8 mouse cellular contexts compared by ENCODE assay signal in the genomic region with DNA sequence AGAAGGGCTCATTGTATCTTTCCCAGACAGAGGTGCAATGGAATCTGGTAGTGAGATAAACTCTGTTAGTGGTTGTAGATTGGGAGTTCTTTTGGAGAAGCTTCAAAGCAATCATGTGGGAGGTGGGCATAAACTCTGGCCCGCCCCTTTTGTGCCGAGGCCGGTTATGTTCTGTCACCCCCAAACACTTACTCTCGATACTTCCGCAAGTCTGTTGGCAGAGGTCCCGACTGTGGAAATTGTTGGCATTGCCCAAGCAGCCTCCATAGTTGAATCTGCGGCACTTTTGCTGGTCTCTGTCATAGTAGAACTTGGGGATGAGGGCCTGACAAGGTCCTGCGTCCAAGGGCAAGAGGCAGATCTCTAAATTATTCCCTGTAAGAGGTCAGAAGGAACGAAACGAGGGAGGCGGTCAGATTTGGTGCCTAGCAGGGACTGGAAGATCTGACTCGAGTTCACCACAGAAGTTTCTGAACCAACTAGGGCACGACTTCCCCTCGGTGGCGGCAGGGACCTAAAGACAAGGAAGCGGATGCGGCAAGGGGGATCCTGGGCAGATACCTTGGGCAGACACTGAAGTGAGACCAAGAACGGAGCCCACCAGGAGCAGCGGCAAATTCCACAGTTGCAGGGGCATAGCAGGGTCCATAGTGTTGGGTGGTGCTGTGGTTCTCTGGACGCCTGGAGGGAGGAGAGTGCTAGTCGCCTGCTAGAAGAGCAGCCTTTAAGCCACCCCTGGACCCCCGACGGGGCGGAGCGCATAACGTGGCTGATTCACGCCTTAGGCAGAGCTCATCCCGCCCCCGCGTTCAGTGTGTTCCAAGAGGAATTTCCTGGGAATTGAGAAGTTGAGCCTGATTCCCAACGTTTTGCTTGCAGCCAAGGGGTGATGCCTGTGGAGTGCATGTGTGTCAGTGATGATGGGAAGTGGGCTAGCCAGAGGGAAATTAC. TPM values are rescaled to one million over a fixed set of nuclear protein-coding genes. Genes with fewer than 3 reads are reported as not detected.
DNase-seq lines count a peak whose midpoint lies in the region; ATAC-seq and TF ChIP-seq lines count a peak whose summit lies in the region.

No protein-coding gene starts in this region.

- H3K9me3 ChIP-seq in heart, embryonic 15.5 days (replicated peaks): no peaks in the 10 kb centered on the region
- H3K9me3 ChIP-seq in kidney, postnatal 0 days (replicated peaks; ENCODE audit: low read length): no peaks in the 10 kb centered on the region

- TF ChIP-seq CTCF in kidney, postnatal 0 days (IDR thresholded peaks at IDR 0.05; ENCODE audit: low read depth): no peak

- peak; percentile 9 for DNase-seq in right cerebral cortex, adult 18-20 months
- DNase-seq in right cerebral cortex, postnatal 36 days (ENCODE audit: low spot score in 2 of 2): no peak
- peak; percentile 36 for DNase-seq in fat pad, adult 2 months (ENCODE audit: extremely low read depth, low read depth, low spot score)
- DNase-seq in kidney, postnatal 0 days (ENCODE audit: low spot score): peak; percentile 32
- peak; percentile 70 for DNase-seq in lung, postnatal 10 days
- peak; percentile 3 to 11 for DNase-seq in right cerebral cortex, adult 2 months (ENCODE audit: low spot score in 2 of 2)

- H3K9ac ChIP-seq in heart, embryonic 15.5 days: peak overlapping the region; percentile 38
- H3K9ac ChIP-seq in kidney, postnatal 0 days (ENCODE audit: low read depth, low read length): 0 out of 2 replicates have a peak overlapping the region, but pooled peaks have one; percentile 3

- H3K4me3 ChIP-seq in heart, embryonic 15.5 days: peak overlapping the region; percentile 48
- no peak overlapping the region for H3K4me3 ChIP-seq in kidney, postnatal 0 days (replicated peaks; ENCODE audit: low read depth, low read length)

- WGBS in heart, embryonic 15.5 days: 10% methylated on average over 31 of the region's 31 CpGs
- 26% methylated on average over 31 of the region's 31 CpGs for WGBS in kidney, postnatal 0 days

- ATAC-seq in heart, embryonic 15.5 days (replicated peaks; ENCODE audit: insufficient number of reproducible peaks, insufficient read depth, low FRiP score, low read depth): no peak
- ATAC-seq in kidney, postnatal 0 days (replicated peaks; ENCODE audit: low FRiP score, low read depth): 0 out of 2 replicates have a peak, but pooled peaks have one; percentile 17
- ATAC-seq in inflammation-experienced regulatory T-cells, adult 6 months: no peak

- H3K36me3 ChIP-seq in heart, embryonic 15.5 days: no peaks in the 10 kb centered on the region
- H3K36me3 ChIP-seq in kidney, postnatal 0 days (ENCODE audit: insufficient read depth, low read length): no peaks in the 10 kb centered on the region

- no peak overlapping the region for H3K27ac ChIP-seq in heart, embryonic 15.5 days
- no peak overlapping the region for H3K27ac ChIP-seq in kidney, postnatal 0 days

- 0 out of 2 replicates have a peak, but pooled peaks cover 6% of the 10 kb centered on the region for H3K4me1 ChIP-seq in heart, embryonic 15.5 days (replicated peaks)
- no peaks in the 10 kb centered on the region for H3K4me1 ChIP-seq in kidney, postnatal 0 days (replicated peaks; ENCODE audit: insufficient read depth, low read length)

- H3K27me3 ChIP-seq in heart, embryonic 15.5 days: no peaks in the 10 kb centered on the region
- no peaks in the 10 kb centered on the region for H3K27me3 ChIP-seq in kidney, postnatal 0 days (ENCODE audit: insufficient read depth, low read length)

- peak overlapping the region; percentile 73 for H3K4me2 ChIP-seq in heart, embryonic 15.5 days
- H3K4me2 ChIP-seq in kidney, postnatal 0 days (ENCODE audit: low read length): peak overlapping the region; percentile 44

RNA-seq across cellular contexts. Expression of a gene that starts 20.8 kb away (rescaled TPM):
- 4.5 TPM in 2 replicates for polyA plus RNA-seq in heart, embryonic 15.5 days (2015; fragmentation: Nextera tagmentation; extraction: Ambion mirVana)
- polyA plus RNA-seq in kidney, postnatal 0 days (2015; fragmentation: Nextera tagmentation; extraction: Ambion mirVana): 5.5 and 6.3 TPM in 2 replicates
- polyA plus RNA-seq in inflammation-experienced regulatory T-cells, adult 6 months (2017; shearing (Covaris generic)): not detected

RNA-seq across cellular contexts. Expression of a gene that starts 25.6 kb away (rescaled TPM):
- not detected in 2 replicates for polyA plus RNA-seq in heart, embryonic 15.5 days (2015; fragmentation: Nextera tagmentation; extraction: Ambion mirVana)
- polyA plus RNA-seq in kidney, postnatal 0 days (2015; fragmentation: Nextera tagmentation; extraction: Ambion mirVana): 0.09 TPM in 1 of 2 replicates, not detected in the other
- not detected for polyA plus RNA-seq in inflammation-experienced regulatory T-cells, adult 6 months (2017; shearing (Covaris generic))

RNA-seq across cellular contexts. Expression of a gene that starts 35.8 kb away (rescaled TPM):
- polyA plus RNA-seq in heart, embryonic 15.5 days (2015; fragmentation: Nextera tagmentation; extraction: Ambion mirVana): 88.0 and 135 TPM in 2 replicates
- 107 and 129 TPM in 2 replicates for polyA plus RNA-seq in kidney, postnatal 0 days (2015; fragmentation: Nextera tagmentation; extraction: Ambion mirVana)
- polyA plus RNA-seq in inflammation-experienced regulatory T-cells, adult 6 months (2017; shearing (Covaris generic)): not detected

Comparison
In these comparisons a context has a peak if more than half of its experiments do, and no peak if none do; other contexts are left out.
1. DNase-seq: peak in right cerebral cortex, adult 18-20 months (single experiment), fat pad, adult 2 months (single experiment), kidney, postnatal 0 days (single experiment), lung, postnatal 10 days (single experiment) and right cerebral cortex, adult 2 months (2 of 2); none in right cerebral cortex, postnatal 36 days (0 of 2).
2. RNA of a gene that starts 35.8 kb away (polyA plus RNA-seq): 88.0 to 135 TPM in heart, embryonic 15.5 days and 107 to 129 TPM in kidney, postnatal 0 days; not detected in inflammation-experienced regulatory T-cells, adult 6 months; every median in the first group is over 10 times any median in the second.